Mouse (Mus musculus): ENCODE measurements around the gene Gm21915. TPM values are rescaled to one million over a fixed set of nuclear protein-coding genes. Genes with fewer than 3 reads are reported as not detected.

Gene Gm21915
- not detected for polyA plus RNA-seq (2014; fragmentation: Illumina TruSeq; extraction: RNeasy Lipid Tissue Mini Kit (QIAGEN cat#74804); ENCODE audit: insufficient read depth, low read depth, low replicate concordance)

DNA sequence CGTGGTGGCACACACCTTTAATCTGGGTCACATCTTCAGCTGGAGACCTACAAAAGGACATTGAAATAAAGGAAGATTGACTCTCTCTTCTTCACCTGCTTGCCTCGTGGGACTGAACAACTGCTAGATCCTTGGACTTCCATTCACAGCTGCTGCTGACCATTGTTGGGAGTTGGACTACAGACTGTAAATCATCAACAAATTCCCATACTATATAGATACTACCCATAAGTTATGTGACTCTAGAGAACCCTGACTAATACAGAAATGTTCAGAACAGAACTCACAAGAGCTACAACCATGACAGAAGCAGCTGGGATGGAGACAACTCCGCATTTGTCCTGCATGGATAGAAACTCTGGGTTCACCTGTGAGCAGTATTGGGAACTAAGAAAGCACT, at the start of gene Gm21915:
TSS of gene Gm21915 (plus strand) at position 301 of the 400 bp plus-strand sequence.

DNA sequence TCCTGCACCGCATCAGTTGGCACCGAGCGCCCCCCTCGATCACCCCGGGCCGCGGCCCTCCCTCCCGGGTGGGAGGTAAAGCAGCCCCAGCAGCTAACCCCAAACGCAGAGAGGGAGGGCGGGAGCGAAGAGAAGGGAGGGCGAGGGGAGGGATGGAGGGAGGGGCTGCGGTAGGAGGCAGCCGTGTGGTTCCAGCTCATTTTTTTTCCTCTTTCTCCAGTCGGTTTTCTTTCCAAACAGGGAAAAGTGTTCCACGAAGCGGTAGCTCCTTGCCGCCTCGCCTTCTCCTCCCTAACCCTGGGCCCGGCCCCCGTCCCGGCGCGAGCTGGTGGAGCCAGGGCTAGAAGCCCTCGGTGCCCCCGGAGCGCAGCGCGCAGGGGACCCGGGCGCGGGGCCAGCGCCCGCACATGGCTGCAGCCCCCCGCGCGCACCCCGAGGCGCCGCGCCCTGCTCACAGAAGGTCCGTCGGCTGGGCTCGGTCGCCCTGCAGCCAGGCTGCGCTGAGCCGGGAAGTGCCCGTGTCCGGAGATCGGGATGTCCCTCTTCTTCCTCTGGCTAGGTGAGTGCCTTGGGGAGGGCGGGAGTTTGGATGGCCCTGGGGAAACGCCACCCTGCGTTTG, 15.5 kb downstream of the Gm21915 start, which contains the start of gene Clmp:
TSS of gene Clmp (plus strand) at position 162 of the 620 bp plus-strand sequence.

Other genes with a start within 250 kb of the Gm21915 start
- 4.4 TPM for gene Gramd1b, start 139.2 kb upstream of the Gm21915 start, polyA plus RNA-seq (2014; fragmentation: Illumina TruSeq; extraction: RNeasy Lipid Tissue Mini Kit (QIAGEN cat#74804); ENCODE audit: insufficient read depth, low read depth, low replicate concordance)
- gene Clmp, start 15.3 kb downstream of the Gm21915 start, polyA plus RNA-seq (2014; fragmentation: Illumina TruSeq; extraction: RNeasy Lipid Tissue Mini Kit (QIAGEN cat#74804); ENCODE audit: insufficient read depth, low read depth, low replicate concordance): 3.9 TPM
- 1,083 TPM for gene Hspa8, start 130.4 kb downstream of the Gm21915 start, polyA plus RNA-seq (2014; fragmentation: Illumina TruSeq; extraction: RNeasy Lipid Tissue Mini Kit (QIAGEN cat#74804); ENCODE audit: insufficient read depth, low read depth, low replicate concordance)
- not detected for gene Bsx, start 203.5 kb downstream of the Gm21915 start, polyA plus RNA-seq (2014; fragmentation: Illumina TruSeq; extraction: RNeasy Lipid Tissue Mini Kit (QIAGEN cat#74804); ENCODE audit: insufficient read depth, low read depth, low replicate concordance)

Measured in lung, adult 10 weeks (tissue).